Mouse (Mus musculus) spleen, postnatal 10 days (tissue): ENCODE data around the gene Olfr1366.
"Not testable (repeated sequence)": the region's sequence is repeated elsewhere in the genome, so short reads cannot be mapped to it uniquely, and the experiment has no call there.

Experiments used
- DNase-seq, 2 experiments: peaks; one replicate each; pipeline ENCODE4 v3.0.0; 2021 to 2022; ENCODE audit warnings: low spot score in 2 of 2

Olfr1366 gene

DNA sequence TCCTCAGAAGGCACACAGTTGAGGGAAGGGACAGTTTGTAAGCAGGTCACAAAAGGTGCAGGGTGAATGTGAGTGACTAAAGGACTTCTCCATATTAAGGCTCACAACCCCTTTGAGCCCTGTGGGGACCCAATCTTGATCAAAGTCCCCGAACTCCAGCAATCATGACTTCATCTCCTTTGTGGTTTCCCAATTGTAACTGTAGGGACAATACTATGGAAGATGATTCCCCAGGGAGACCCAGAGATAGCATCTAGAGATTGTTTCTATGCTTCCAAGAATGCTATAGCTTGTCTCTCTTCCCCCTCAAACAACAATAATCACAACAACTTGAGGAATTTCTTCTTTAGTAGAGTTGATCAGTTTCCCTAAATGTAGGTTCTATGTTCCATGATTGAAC lies at the start of gene Olfr1366:
Olfr1366 (minus strand) TSS at position 101 of the 400 bp plus-strand sequence.
- no peak for DNase-seq

DNA sequence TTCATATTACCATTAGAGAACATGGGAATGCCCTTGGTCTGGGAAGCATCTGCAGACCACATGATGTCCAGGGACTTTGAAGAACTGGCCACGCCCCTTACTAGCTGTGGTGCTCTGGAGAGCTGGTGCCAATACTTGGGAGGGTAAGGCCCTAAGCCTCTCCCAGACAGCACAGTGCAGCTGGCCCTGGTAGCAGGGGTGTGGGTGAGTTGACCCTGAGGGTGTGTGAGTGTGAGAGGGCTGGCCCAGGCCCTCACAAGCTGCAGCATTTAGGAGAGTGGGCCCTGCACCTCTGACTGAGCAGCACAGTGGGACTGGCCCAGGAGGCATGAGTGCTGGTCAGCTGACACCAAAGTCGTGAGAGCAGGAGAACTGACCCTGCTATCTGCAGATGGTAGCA lies 49.0 kb upstream of the Olfr1366 start:
- no peak for DNase-seq

DNA sequence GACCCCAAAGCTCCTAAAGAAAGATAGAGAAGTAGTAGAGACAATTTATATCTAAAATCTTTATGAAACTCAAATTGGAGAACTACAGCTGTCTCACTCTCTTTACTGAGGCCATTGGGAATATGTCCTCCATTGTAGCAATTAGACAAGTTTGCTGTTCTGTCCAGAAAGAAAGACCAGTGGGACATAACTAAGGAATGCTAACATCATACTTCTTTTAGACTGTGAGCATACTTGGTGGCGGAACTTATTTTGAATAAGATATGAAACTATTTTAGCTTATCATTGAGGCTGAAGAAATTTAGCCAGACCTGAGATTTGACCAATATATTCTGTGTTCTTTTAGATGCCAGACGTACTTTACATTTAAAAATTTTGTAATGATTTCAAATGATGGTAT lies 39.1 kb upstream of the Olfr1366 start, which contains the start of gene Olfr1364:
Olfr1364 (minus strand) TSS at position 101 of the 400 bp plus-strand sequence.
- no peak for DNase-seq

DNA sequence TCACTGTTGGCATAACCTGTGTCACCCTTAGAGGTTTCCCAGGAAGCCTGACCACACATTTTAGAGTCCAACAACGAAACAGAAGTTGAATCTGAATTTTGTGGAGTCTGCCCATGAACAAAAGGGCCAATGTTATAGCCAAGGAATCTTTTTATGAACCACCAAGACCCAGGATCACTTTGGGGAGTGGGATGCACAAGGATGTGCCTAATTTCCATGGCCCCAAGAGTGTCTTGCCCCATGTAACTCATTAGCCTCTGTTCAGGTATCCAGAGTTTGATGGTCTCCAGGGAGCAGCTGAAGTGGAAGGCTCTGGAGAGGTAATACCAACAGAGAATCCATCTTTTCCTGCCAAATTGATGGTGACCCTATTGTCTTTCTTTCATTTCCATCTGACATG lies 17.2 kb upstream of the Olfr1366 start, which contains the start of gene Olfr1535:
Olfr1535 (minus strand) TSS at position 101 of the 400 bp plus-strand sequence.
- DNase-seq: no peak

DNA sequence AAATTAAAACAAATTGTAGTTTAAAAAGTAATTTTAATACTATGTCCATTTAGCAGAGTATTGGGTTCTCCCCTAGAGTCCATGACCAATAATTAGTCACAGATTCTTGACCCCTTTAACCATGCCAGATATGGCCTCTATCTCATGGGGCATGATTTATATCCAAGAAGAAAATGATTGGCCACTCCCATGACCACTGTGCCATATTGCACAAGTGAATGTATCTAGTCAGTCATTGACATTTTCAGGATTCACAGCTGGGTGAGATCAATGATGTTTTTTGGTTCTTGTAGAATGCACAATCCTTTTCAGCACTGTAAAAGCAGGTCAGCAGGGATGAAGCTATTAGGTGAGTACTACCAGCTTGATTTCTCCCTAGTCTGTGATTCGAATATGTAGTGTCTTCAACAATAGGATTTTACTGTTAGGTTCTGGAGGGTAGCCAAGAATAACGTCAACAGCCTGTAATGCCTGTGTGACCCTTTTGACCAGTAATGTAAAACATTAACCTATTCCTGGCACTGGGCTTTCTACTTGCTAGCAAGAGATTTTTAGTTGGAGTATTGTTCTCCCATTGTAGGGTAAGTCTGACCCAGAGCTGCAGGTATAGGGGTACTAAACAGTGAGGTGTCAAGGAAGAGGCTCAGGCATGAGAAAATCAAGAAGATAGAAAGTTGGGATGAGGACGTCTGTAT lies 8.0 kb upstream of the Olfr1366 start:
- no peak for DNase-seq

DNA sequence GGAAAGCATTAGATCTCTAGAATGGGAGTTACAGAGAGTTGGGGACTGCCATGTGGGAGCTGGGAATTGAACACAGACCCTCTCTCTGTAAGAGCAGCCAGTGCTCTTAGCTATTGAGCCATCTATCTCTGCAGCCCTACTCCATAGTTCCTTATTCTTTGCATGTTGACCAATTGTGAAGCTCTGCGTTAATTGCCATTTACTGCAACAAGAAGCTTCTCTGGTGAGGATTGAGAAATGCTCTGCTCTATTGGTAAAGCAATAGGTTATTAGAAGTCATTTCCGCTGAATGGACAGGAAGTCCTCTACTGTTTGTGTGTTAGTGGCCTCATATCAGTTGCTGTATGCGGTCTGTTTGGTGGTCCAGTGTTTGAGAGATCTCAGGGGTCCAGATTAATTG lies 6.9 kb upstream of the Olfr1366 start:
- no peak for DNase-seq

DNA sequence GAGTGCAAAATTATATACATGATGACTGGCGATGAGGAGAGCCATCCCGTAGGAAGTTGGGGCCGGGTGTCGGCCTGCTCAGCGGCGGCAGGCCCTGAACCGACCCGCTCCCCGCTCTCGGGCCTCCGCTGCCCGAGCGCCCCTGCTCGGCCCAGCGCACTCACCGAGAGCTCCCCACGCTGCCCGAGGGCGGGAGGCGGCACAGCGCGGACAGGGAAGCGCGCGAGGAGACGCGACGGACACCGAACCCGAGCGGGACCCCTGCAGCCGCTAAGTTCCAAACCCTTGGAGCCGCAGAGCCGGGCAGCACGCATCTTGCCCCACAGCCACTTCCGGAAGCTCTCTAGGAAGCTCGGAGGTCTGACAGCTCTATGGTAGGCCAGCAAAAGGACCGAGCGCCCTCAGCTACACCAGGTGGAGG lies 11.8 kb downstream of the Olfr1366 start, which contains the start of gene Zkscan8:
Zkscan8 (minus strand) TSS at position 340 of the 421 bp plus-strand sequence.
- DNase-seq: peak; percentile 78 to 87

DNA sequence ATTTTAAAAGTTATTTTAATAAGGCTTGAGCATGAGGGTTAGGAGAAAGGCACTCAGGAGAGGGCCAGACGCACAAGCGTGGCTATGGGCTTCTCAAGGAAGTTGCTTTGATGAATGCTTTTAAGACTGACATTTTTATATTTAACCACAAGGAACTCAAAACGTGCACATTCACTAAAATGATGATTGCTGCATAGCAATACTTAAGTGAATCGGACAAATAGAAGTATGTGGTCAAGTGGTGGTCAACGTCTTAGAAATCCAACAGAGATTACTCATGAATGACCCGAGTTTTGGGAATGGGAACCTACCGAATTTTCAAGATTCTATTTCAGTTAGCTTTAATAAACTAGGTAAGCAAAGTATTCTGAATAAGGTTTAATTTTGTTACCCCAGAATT lies 12.5 kb downstream of the Olfr1366 start:
- DNase-seq: no peak

DNA sequence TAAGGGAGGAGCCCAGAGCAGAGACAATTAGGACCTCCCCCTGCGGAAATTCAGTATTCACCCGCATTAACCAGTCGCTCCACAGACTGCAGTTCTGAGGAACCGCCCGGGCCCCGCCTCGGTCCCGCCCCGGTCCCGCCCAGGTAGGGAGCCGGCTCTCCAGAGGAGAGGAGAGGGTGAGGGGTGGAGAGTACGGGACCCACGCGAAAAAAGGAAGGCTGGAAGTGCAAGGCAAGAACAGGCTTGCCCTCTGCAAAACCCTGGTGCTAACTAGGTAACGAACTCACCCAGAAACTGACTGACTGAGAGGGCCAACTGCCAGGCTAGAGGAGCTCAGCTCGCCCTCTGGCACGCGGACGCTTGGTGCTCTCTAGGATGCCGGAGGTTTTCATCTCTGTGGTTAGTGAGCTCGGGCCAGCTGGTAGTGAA lies 36.4 kb downstream of the Olfr1366 start:
- DNase-seq: peak; percentile 68 to 76

DNA sequence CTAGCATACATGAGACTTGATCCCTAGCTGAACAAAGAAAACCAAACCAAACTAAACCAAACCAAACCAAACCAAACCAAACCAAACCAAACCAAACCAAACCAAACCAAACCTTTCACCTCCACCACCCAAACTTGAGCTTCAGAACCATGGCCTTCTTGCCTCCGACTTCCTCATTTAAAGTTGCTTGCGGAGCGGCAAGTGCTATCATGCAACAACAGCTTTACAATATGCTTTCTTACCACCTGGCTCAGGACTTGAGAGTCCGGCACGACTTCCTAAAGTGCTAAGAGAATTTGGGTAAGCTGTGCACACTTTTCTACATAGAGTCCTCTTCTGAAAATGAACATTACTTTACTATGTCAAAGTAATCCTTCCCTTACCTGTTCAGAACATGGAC lies 40.3 kb downstream of the Olfr1366 start:
- DNase-seq: no peak

DNA sequence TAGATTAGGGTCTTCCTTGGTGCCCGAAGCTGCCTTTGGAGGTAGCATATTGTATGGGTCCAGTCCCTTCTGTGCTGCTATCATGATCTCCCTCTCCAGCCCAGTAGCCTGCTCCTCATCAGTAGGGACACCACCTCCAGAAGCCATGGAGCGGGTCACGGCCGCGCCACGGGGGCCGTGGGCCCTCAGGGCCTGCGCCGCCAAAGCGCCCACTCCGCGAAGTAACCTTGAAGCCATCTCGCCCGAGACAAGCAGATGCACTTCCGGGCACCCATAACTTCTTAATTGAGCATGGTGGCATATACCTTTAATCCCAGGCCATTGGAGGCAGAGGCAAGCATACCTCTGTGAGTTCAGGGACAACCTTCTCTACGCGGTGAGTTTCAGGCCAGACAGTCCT lies 41.4 kb downstream of the Olfr1366 start, which contains the start of gene Gm11273:
Gm11273 (minus strand) TSS at position 237 of the 400 bp plus-strand sequence.
- not testable (repeated sequence) for DNase-seq

DNA sequence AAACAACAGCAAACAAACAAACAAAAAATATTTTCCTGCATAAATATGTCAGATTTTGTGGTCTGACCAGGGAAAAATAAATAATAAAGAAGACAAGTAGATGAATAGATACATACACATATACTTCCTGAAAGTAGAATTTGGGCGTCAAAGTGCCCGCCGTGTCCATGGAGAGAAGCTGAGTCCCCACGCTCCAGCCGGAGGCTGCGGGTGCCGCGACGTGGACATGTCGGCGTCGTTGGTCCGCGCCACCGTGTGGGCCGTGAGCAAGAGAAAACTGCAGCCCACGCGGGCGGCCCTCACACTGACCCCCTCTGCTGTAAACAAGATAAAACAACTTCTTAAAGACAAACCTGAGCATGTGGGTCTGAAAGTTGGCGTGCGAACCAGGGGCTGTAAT lies 47.5 kb downstream of the Olfr1366 start, which contains the start of gene AK157302:
AK157302 (plus strand) TSS at position 144 of the 400 bp plus-strand sequence.
- peak in 1 of 2 experiments; percentile 36 for DNase-seq

DNA sequence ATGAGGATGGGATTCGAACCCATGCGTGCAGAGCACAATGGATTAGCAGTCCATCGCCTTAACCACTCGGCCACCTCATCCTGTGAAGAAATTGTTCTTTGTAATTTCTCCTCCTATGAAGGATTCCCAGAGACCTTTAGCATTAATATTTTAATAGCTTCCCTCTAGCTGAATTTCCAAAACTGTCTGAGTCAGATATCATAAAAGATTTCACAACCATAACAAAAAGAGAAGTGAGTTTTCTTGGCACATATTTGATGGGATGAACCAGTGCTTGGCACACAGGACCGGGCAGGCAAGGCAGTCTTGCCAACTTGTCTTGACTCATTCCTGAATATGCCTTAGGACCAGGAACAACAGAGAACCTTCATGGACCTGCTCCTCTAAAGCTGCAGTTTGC lies 49.8 kb downstream of the Olfr1366 start:
- no peak for DNase-seq

DNA sequence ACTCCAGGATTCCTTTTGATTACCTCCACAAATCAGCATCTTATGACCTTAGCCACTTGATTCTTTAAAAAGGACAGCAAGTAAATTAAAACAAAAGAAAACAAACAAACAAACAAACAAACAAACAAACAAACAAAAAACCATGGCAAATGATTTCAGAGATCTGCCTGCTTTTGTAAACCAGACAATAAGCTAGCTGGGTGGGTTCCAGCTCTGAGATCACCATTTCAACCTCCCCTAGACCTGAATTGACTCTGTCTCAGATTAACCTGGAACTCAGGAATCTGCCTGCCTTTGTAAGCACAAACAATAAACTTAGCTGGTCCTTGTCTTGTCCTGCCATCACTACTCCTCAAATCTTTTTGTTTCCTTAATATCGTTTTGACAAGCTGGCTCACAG lies 55.7 kb downstream of the Olfr1366 start:
- DNase-seq: no peak
